Mouse (Mus musculus) C2C12 (cell line): ENCODE data around the gene Tssk2. TPM values are rescaled to one million over a fixed set of nuclear protein-coding genes. Genes with fewer than 3 reads are reported as not detected.

Source experiments
- H3K27me3 ChIP-seq: one replicate; pipeline ENCODE4 v1.6.1; 2011; ENCODE audit not compliant: control insufficient read depth, insufficient read depth, insufficient read length
- H3K36me3 ChIP-seq: one replicate; pipeline ENCODE4 v1.6.1; 2011; ENCODE audit not compliant: control insufficient read depth, insufficient read depth
- H3K4me3 ChIP-seq: one replicate; pipeline ENCODE4 v1.5.1; 2011; ENCODE audit warnings: mild to moderate bottlenecking, control low read depth; ENCODE audit not compliant: poor library complexity, insufficient read depth, severe bottlenecking
- H3K79me2 ChIP-seq: one replicate; pipeline ENCODE4 v1.6.1; 2011; ENCODE audit not compliant: control insufficient read depth, insufficient read depth
- H3K79me3 ChIP-seq: one replicate; pipeline ENCODE4 v1.6.1; 2011; ENCODE audit warnings: low read depth, control low read depth
- H3ac ChIP-seq: one replicate; pipeline ENCODE3; 2011; ENCODE audit warnings: low read depth; ENCODE audit not compliant: control insufficient read depth, insufficient read length
- CEBPB ChIP-seq: IDR thresholded peaks from one replicate; pipeline ENCODE4 v1.6.1; 2011; ENCODE audit warnings: low read depth, mild to moderate bottlenecking, control low read depth, moderate library complexity
- CTCF ChIP-seq: IDR thresholded peaks from one replicate; pipeline ENCODE4 v1.5.1; 2011; ENCODE audit not compliant: control insufficient read depth, insufficient read depth, insufficient read length
- FOSL1 ChIP-seq: IDR thresholded peaks from one replicate; pipeline ENCODE4 v1.8.0; 2011; ENCODE audit warnings: mild to moderate bottlenecking, low read length; ENCODE audit not compliant: poor library complexity, insufficient read depth, severe bottlenecking
- MAX ChIP-seq: IDR thresholded peaks from one replicate; pipeline ENCODE4 v1.6.1; 2011; ENCODE audit warnings: mild to moderate bottlenecking, control low read depth
- MYOD1 ChIP-seq: IDR thresholded peaks from one replicate; pipeline ENCODE4 v1.6.1; 2011; ENCODE audit warnings: low read depth; ENCODE audit not compliant: control insufficient read depth, insufficient read length
- MYOG ChIP-seq: IDR thresholded peaks from one replicate; pipeline ENCODE4 v1.6.1; 2011; ENCODE audit not compliant: control insufficient read depth, insufficient read length; ENCODE audit errors: extremely low read depth
- USF1 ChIP-seq: IDR thresholded peaks from one replicate; pipeline ENCODE4 v1.6.1; 2011; ENCODE audit warnings: low read depth, mild to moderate bottlenecking, control low read depth, moderate library complexity
- polyA plus RNA-seq: library from polyadenylated mRNA; unstranded; fragments of >200 nt; fragmentation: generic; extraction: Trizol; gene quantifications from one replicate; pipeline ENCODE4 v1.2.1, GENCODE M21; 2012; ENCODE audit warnings: missing spikeins

The Tssk2 gene
- polyA plus RNA-seq, 1 experiment, result 0.05 TPM

- no peak overlapping the region for H3ac ChIP-seq
- peaks cover 42% of the 10 kb centered on the region for H3K79me3 ChIP-seq
- H3K4me3 ChIP-seq, result no peak overlapping the region
- no peaks in the 10 kb centered on the region for H3K27me3 ChIP-seq
- peaks cover 65% of the 10 kb centered on the region for H3K79me2 ChIP-seq
- peaks cover under 1% of the 10 kb centered on the region for H3K36me3 ChIP-seq
- TF ChIP-seq MYOD1 (no peak), CTCF (no peak), CEBPB (no peak), MAX (no peak), USF1 (no peak), FOSL1 (no peak), MYOG (no peak)
These were observed 8.6 kb upstream of the Tssk2 start for GRCm38 (mm10) chr16:17889689-17890341.

DNA sequence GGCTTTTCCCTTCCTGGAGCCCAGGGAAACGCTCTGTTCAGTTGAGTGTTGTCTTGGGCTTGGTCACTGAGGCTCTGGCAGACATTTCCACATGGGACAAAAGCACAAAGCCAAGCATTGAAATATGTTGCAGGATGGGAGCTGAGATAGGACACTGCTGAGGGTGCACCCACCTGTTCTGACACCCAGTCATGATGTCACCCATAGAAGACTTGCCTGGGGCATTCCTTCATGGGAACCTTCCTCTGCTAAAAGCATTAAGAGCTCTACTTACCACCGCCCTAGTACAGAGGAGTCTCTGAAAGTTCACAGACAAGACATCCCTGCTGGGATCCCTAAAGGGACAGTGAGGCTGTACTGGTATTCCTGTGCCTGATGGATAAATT is 8.1 kb upstream of the Tssk2 start:
- Histone ChIP-seq H3K27me3 (no peaks in the 10 kb centered on the region), H3ac (no peak overlapping the region), H3K79me2 (peaks cover 60% of the 10 kb centered on the region), H3K79me3 (peaks cover 37% of the 10 kb centered on the region), H3K36me3 (no peaks in the 10 kb centered on the region), H3K4me3 (peak overlapping the region; percentile 74)
- no peak for TF ChIP-seq USF1
- no peak for TF ChIP-seq CEBPB
- no peak for TF ChIP-seq MAX
- no peak for TF ChIP-seq MYOD1
- no peak for TF ChIP-seq CTCF
- TF ChIP-seq MYOG, result no peak
- TF ChIP-seq FOSL1, result no peak

- Histone ChIP-seq H3K4me3 (peak overlapping the region; percentile 74), H3K79me3 (peaks cover 30% of the 10 kb centered on the region), H3K27me3 (no peaks in the 10 kb centered on the region), H3K36me3 (no peaks in the 10 kb centered on the region), H3ac (peak overlapping the region; percentile 93), H3K79me2 (peaks cover 53% of the 10 kb centered on the region)
- TF ChIP-seq MYOD1, result peak; percentile 14
- no peak for TF ChIP-seq MYOG
These were observed 7.4 kb upstream of the Tssk2 start for GRCm38 (mm10) chr16:17890917-17891566.

DNA sequence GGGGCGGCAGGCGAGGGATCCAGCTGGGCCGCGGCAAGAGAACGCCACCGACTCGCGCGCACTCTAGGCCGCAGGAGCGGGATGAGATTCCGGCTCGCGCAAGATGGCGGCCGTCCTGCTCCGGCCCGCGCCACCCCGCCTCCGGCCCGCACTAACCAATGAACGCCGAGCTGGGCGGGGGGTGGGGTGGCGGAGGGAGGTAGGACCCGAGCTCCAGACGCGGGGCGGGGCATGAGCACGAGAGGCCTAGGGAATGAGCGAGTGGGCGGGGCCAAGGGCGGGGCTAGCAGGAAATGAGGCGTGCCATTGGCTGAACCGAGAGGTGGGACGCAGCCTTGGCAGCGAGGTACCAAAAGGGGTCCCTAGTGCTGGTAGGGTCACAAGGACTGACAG is 6.9 kb upstream of the Tssk2 start, which contains the start of gene Gm20518:
Gene Gm20518 (minus strand): TSS at position 105 of the 393 bp plus-strand sequence.
- Histone ChIP-seq H3K79me2 (peaks cover 48% of the 10 kb centered on the region), H3K27me3 (no peaks in the 10 kb centered on the region), H3K36me3 (no peaks in the 10 kb centered on the region), H3ac (peak within 1 kb of the TSS; percentile 93), H3K4me3 (peak within 1 kb of the TSS; percentile 74), H3K79me3 (peaks cover 26% of the 10 kb centered on the region)
- peak; percentile 33 for TF ChIP-seq MAX
- TF ChIP-seq USF1, result no peak
- no peak for TF ChIP-seq CTCF

DNA sequence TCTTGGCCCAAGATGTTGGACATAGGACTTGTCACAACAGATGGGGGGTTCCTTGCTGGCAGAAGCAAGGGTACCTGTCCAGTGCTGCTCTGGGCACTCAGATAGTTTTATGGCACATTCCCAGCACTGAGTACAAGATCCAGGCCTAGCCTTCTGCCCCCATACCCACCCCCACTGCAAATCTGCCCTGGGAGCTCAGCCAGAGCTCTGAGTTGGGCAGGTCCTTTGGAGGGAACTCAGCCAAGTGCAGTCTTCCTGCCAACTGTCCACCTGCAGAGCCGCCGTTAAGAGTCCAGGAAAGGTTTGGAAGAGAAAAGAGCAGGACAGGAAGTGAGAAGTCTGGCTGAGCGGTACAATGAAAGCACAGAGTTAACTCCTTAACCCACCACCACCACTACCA is 5.8 kb upstream of the Tssk2 start:
- TF ChIP-seq CEBPB, result no peak
- TF ChIP-seq USF1, result no peak
- TF ChIP-seq MAX, result no peak
- no peak for TF ChIP-seq CTCF
- TF ChIP-seq FOSL1, result no peak
- TF ChIP-seq MYOG, result no peak
- Histone ChIP-seq H3K4me3 (no peak overlapping the region), H3K36me3 (no peaks in the 10 kb centered on the region), H3K79me3 (peaks cover 19% of the 10 kb centered on the region), H3K27me3 (no peaks in the 10 kb centered on the region), H3ac (no peak overlapping the region), H3K79me2 (peaks cover 37% of the 10 kb centered on the region)

GRCm38 (mm10) chr16:17893923-17894322 is 4.5 kb upstream of the Tssk2 start, which contains the start of gene Tssk1:
Tssk1 (plus strand) TSS chr16:17894223.
- TF ChIP-seq CEBPB, result no peak
- no peak for TF ChIP-seq USF1
- TF ChIP-seq MAX, result no peak
- TF ChIP-seq MYOG, result no peak
- no peak for TF ChIP-seq FOSL1
- no peak for TF ChIP-seq CTCF
- no peak for TF ChIP-seq MYOD1
- Histone ChIP-seq H3K79me3 (peaks cover 17% of the 10 kb centered on the region), H3K4me3 (no peak within 1 kb of the TSS), H3K36me3 (no peaks in the 10 kb centered on the region), H3K27me3 (no peaks in the 10 kb centered on the region), H3ac (no peak within 1 kb of the TSS), H3K79me2 (peaks cover 25% of the 10 kb centered on the region)
